Mouse (Mus musculus): ENCODE measurements around the gene Tfr2. TPM values are rescaled to one million over a fixed set of nuclear protein-coding genes. Genes with fewer than 3 reads are reported as not detected.
"Not testable (repeated sequence)": the region's sequence is repeated elsewhere in the genome, so short reads cannot be mapped to it uniquely, and the experiment has no call there.

Gene Tfr2
- total RNA-seq, 2 experiments from 2014 or later: 44.9 to 61.0 TPM

- no peak for ATAC-seq (replicated peaks; ENCODE audit: low FRiP score, poor library complexity, severe bottlenecking)
These were observed 40.4 kb downstream of the Tfr2 start for GRCm38 (mm10) chr5:137610056-137610455.

- no peak for ATAC-seq (replicated peaks; ENCODE audit: low FRiP score, poor library complexity, severe bottlenecking)
These were observed 41.1 kb downstream of the Tfr2 start for GRCm38 (mm10) chr5:137610548-137611244.

GRCm38 (mm10) chr5:137611245-137611602, 41.6 kb downstream of the Tfr2 start:
- ATAC-seq (replicated peaks; ENCODE audit: low FRiP score, poor library complexity, severe bottlenecking): no peak

- ATAC-seq (replicated peaks; ENCODE audit: low FRiP score, poor library complexity, severe bottlenecking): no peak
These were observed 43.4 kb downstream of the Tfr2 start for GRCm38 (mm10) chr5:137613076-137613475.

- no peak for ATAC-seq (replicated peaks; ENCODE audit: low FRiP score, poor library complexity, severe bottlenecking)
These were observed 43.9 kb downstream of the Tfr2 start, which contains the start of gene Pcolce for GRCm38 (mm10) chr5:137613550-137613949. TSS of gene Pcolce (minus strand) at chr5:137613784.

- not testable (repeated sequence) for ATAC-seq (replicated peaks; ENCODE audit: low FRiP score, poor library complexity, severe bottlenecking)
These were observed 45.3 kb downstream of the Tfr2 start for GRCm38 (mm10) chr5:137614921-137615320.

GRCm38 (mm10) chr5:137615347-137615746, 45.7 kb downstream of the Tfr2 start:
- ATAC-seq (replicated peaks; ENCODE audit: low FRiP score, poor library complexity, severe bottlenecking): no peak

- ATAC-seq (replicated peaks; ENCODE audit: low FRiP score, poor library complexity, severe bottlenecking): no peak
These were observed 54.4 kb downstream of the Tfr2 start for GRCm38 (mm10) chr5:137623937-137624530.

- ATAC-seq (replicated peaks; ENCODE audit: low FRiP score, poor library complexity, severe bottlenecking): no peak
These were observed 58.4 kb downstream of the Tfr2 start for GRCm38 (mm10) chr5:137627991-137628390.

GRCm38 (mm10) chr5:137628498-137629305, 59.1 kb downstream of the Tfr2 start, which contains the start of the genes Fbxo24, Lrch4 and Gm20605:
TSS of gene Fbxo24 (minus strand) at chr5:137629002.
TSS of gene Lrch4 (plus strand) at chr5:137629121.
TSS of gene Gm20605 (plus strand) at chr5:137629175.
- peak; percentile 90 for ATAC-seq (replicated peaks; ENCODE audit: low FRiP score, poor library complexity, severe bottlenecking)

- peak; percentile 8 for ATAC-seq (replicated peaks; ENCODE audit: low FRiP score, poor library complexity, severe bottlenecking)
These were observed 59.7 kb downstream of the Tfr2 start for GRCm38 (mm10) chr5:137629306-137629721.

GRCm38 (mm10) chr5:137629906-137630545, 60.4 kb downstream of the Tfr2 start:
- ATAC-seq (replicated peaks; ENCODE audit: low FRiP score, poor library complexity, severe bottlenecking): no peak

GRCm38 (mm10) chr5:137630602-137631001, 61.0 kb downstream of the Tfr2 start:
- ATAC-seq (replicated peaks; ENCODE audit: low FRiP score, poor library complexity, severe bottlenecking): no peak

GRCm38 (mm10) chr5:137631171-137631570, 61.5 kb downstream of the Tfr2 start:
- no peak for ATAC-seq (replicated peaks; ENCODE audit: low FRiP score, poor library complexity, severe bottlenecking)

GRCm38 (mm10) chr5:137631591-137631990, 62.0 kb downstream of the Tfr2 start:
- no peak for ATAC-seq (replicated peaks; ENCODE audit: low FRiP score, poor library complexity, severe bottlenecking)

GRCm38 (mm10) chr5:137633397-137634084, 63.9 kb downstream of the Tfr2 start:
- ATAC-seq (replicated peaks; ENCODE audit: low FRiP score, poor library complexity, severe bottlenecking): no peak

All from erythroid progenitor cell, adult 5-6 weeks (primary cell).